ENCODE assay signal across 41 mouse cellular contexts in the genomic region with DNA sequence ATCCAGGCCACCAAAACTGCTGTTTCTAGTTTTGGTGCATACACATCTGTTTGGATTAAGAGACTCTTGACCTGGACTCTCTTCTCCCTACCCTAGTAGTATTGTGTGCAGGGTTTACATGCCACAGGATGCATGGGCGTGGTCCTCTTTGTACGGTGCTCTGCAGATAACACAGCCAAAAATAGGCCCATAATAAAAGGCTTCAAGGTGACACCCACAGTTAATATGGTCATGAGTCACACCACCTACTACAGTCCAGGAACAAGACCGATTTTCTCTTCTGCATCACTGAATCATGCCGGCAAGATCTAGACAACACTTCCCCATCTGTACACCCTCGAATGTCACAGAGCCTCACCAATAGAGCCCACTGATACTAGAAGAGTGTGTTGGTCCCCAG. TPM values are rescaled to one million over a fixed set of nuclear protein-coding genes. Genes with fewer than 3 reads are reported as not detected.
DNase-seq lines count a peak whose midpoint lies in the region; ATAC-seq and TF ChIP-seq lines count a peak whose summit lies in the region.
"Had no signal": no experiment of that assay in that cellular context is flagged by ENCODE, and none has a peak within 500 bp of the region (broad histone marks: within the 10 kb centered on the region; RNA-seq: fewer than 3 reads in every experiment).

No protein-coding gene starts in this region.

- no peak for TF ChIP-seq EP300 in heart, adult 2 months (IDR thresholded peaks at IDR 0.05; ENCODE audit: insufficient read depth, low read depth, low read length)

- H3K4me1 ChIP-seq in heart, adult 2 months (ENCODE audit: control insufficient read depth, insufficient read depth, low read length): no peaks in the 10 kb centered on the region; the same call in none of the 2 replicates
- H3K4me1 ChIP-seq: embryonic facial prominence, embryonic 13.5 days; forebrain, embryonic 10.5 days; forebrain, embryonic 15.5 days; heart, embryonic 10.5 days; megakaryocyte, embryonic 14.5 days; midbrain, embryonic 13.5 days; neural tube, embryonic 13.5 days; stomach, embryonic 15.5 days had no signal

- no peaks in the 10 kb centered on the region for H3K36me3 ChIP-seq in heart, adult 2 months (ENCODE audit: control insufficient read depth, insufficient read depth, low read length)
- H3K36me3 ChIP-seq: embryonic facial prominence, embryonic 13.5 days; forebrain, embryonic 10.5 days; forebrain, embryonic 15.5 days; heart, embryonic 10.5 days; liver, embryonic 12.5 days; midbrain, embryonic 13.5 days; neural tube, embryonic 13.5 days; stomach, embryonic 15.5 days had no signal

- no peak overlapping the region for H3K27ac ChIP-seq in heart, adult 2 months
- no peak overlapping the region for H3K27ac ChIP-seq in left cerebral cortex, adult 2 months
- no peak overlapping the region for H3K27ac ChIP-seq in gastrocnemius, adult 2 months
- H3K27ac ChIP-seq: embryonic facial prominence, embryonic 13.5 days; forebrain, embryonic 10.5 days; forebrain, embryonic 15.5 days; heart, embryonic 10.5 days; hindbrain, embryonic 14.5 days; liver, embryonic 12.5 days; midbrain, embryonic 13.5 days; neural tube, embryonic 13.5 days; stomach, embryonic 15.5 days had no signal

- H3K27me3 ChIP-seq in heart, adult 2 months (ENCODE audit: control insufficient read depth, insufficient read depth, low read length): no peaks in the 10 kb centered on the region
- H3K27me3 ChIP-seq: embryonic facial prominence, embryonic 13.5 days; forebrain, embryonic 15.5 days; liver, embryonic 12.5 days; midbrain, embryonic 13.5 days; neural tube, embryonic 13.5 days; stomach, embryonic 15.5 days had no signal

- H3K4me3 ChIP-seq in heart, adult 2 months: no peak overlapping the region
- no peak overlapping the region for H3K4me3 ChIP-seq in left cerebral cortex, adult 2 months
- H3K4me3 ChIP-seq in gastrocnemius, adult 2 months: no peak overlapping the region
- H3K4me3 ChIP-seq: embryonic facial prominence, embryonic 13.5 days; forebrain, embryonic 10.5 days; forebrain, embryonic 15.5 days; heart, embryonic 10.5 days; liver, embryonic 12.5 days; megakaryocyte, embryonic 14.5 days; midbrain, embryonic 13.5 days; neural tube, embryonic 13.5 days; stomach, embryonic 15.5 days had no signal

- H3K79me2 ChIP-seq in heart, adult 2 months (replicated peaks; ENCODE audit: control insufficient read depth, insufficient read depth, low read length): no peaks in the 10 kb centered on the region

- DNase-seq in adrenal gland, adult (ENCODE audit: inconsistent age in 2 of 2, low spot score in 1 of 2): peak; percentile 16 to 78
- no peak for DNase-seq in adrenal gland, postnatal 10 days
- peak; percentile 1 for DNase-seq in heart, adult 8-10 months (ENCODE audit: low spot score)
- DNase-seq in heart, adult 2 months: no peak
- peak; percentile 25 for DNase-seq in left cerebral cortex, adult 11 months (ENCODE audit: low spot score)
- DNase-seq in left cerebral cortex, adult 2 months (ENCODE audit: extremely low spot score in 1 of 2, low spot score in 2 of 2): no peak
- DNase-seq in gastrocnemius, adult 2 months: no peak
- DNase-seq: cerebellum, adult 18-20 months; cerebellum, postnatal 10 days; gastrocnemius, postnatal 36 days; kidney, adult 9 months; kidney, postnatal 10 days; left cerebral cortex, postnatal 4 days; liver, postnatal 0 days; lung, postnatal 4 days; retina, postnatal 1 day; right cerebral cortex, postnatal 14 days; thymus, adult 2 months had no signal

- no peak for TF ChIP-seq CTCF in heart, adult 2 months (IDR thresholded peaks at IDR 0.05)
- no peak for TF ChIP-seq CTCF in left cerebral cortex, adult 2 months (IDR thresholded peaks at IDR 0.05)
- TF ChIP-seq CTCF in gastrocnemius, adult 2 months (IDR thresholded peaks at IDR 0.05): no peak

- TF ChIP-seq POLR2A in heart, adult 2 months (IDR thresholded peaks at IDR 0.05; ENCODE audit: insufficient read depth, low read depth, low read length): no peak

- ATAC-seq in megakaryocyte-erythroid progenitor cell, adult 5-6 weeks (replicated peaks; ENCODE audit: low FRiP score, low TSS enrichment, poor library complexity, severe bottlenecking): no peak
- ATAC-seq: forebrain, embryonic 15.5 days; intestine, postnatal 0 days; liver, embryonic 12.5 days; liver, postnatal 0 days; lung, postnatal 0 days; midbrain, embryonic 13.5 days; Patski had no signal

- H3K9ac ChIP-seq in heart, adult 2 months (ENCODE audit: low read depth, low read length): no peak overlapping the region
- H3K9ac ChIP-seq: embryonic facial prominence, embryonic 13.5 days; forebrain, embryonic 15.5 days; hindbrain, embryonic 14.5 days; liver, embryonic 12.5 days; liver, postnatal 0 days; midbrain, embryonic 13.5 days; neural tube, embryonic 13.5 days; stomach, embryonic 15.5 days had no signal

- 43% methylated on average over 5 of the region's 5 CpGs for WGBS in heart, adult 2 months

- intact Hi-C loops in heart, adult 2 months (cut with DNase I): no loop called here
- intact Hi-C loops in left cerebral cortex, adult 2 months (cut with DNase I): no loop called here
- intact Hi-C loops in gastrocnemius, adult 2 months (cut with DNase I): no loop called here

RNA-seq across cellular contexts. Expression of a gene that starts 26.4 kb away (rescaled TPM):
- total RNA-seq in adrenal gland, postnatal 10 days (2021): not detected
- not detected for total RNA-seq in heart, adult 8-10 months (2022)
- total RNA-seq in heart, adult 2 months (2021): not detected
- not detected in 2 replicates for polyA plus RNA-seq in heart, adult 2 months (2012; rRNA removed)
- total RNA-seq in left cerebral cortex, adult 2 months (2021): 1 to 10 TPM in 1 of 2 experiments, under 1 TPM in 1; 0.91 to 3.2 TPM
- total RNA-seq in gastrocnemius, adult 2 months (2021): not detected
- total RNA-seq in megakaryocyte-erythroid progenitor cell, adult 5-6 weeks (2014; fragmentation: Nextera tagmentation): not detected in 2 replicates
- total RNA-seq in megakaryocyte-erythroid progenitor cell, adult 5-6 weeks (2017): not detected in 2 replicates
- total RNA-seq: common myeloid progenitor, adult 5-6 weeks; gastrocnemius, postnatal 36 days; hematopoietic stem cell, adult 5-6 weeks; MEL had no signal
- polyA plus RNA-seq: embryonic facial prominence, embryonic 13.5 days; forebrain, embryonic 10.5 days; forebrain, embryonic 15.5 days; heart, embryonic 10.5 days; hindbrain, embryonic 14.5 days; intestine, postnatal 0 days; liver, embryonic 12.5 days; liver, postnatal 0 days; lung, postnatal 0 days; midbrain, embryonic 13.5 days; neural tube, embryonic 13.5 days; Patski; small intestine, adult 2 months; stomach, embryonic 15.5 days had no signal

RNA-seq across cellular contexts. Expression of a gene that starts 49.5 kb away (rescaled TPM):
- total RNA-seq in adrenal gland, postnatal 10 days (2021): under 1 TPM in 1 of 2 experiments, not detected in 1; 0.06 TPM
- not detected for total RNA-seq in heart, adult 8-10 months (2022)
- total RNA-seq in heart, adult 2 months (2021): not detected
- not detected in 2 replicates for polyA plus RNA-seq in heart, adult 2 months (2012; rRNA removed)
- total RNA-seq in left cerebral cortex, adult 2 months (2021): 1 to 10 TPM; 1.2 to 2.0 TPM
- total RNA-seq in gastrocnemius, adult 2 months (2021): under 1 TPM; 0.20 to 0.77 TPM
- not detected in 2 replicates for total RNA-seq in megakaryocyte-erythroid progenitor cell, adult 5-6 weeks (2014; fragmentation: Nextera tagmentation)
- total RNA-seq in megakaryocyte-erythroid progenitor cell, adult 5-6 weeks (2017): not detected in 2 replicates
- total RNA-seq: common myeloid progenitor, adult 5-6 weeks; hematopoietic stem cell, adult 5-6 weeks; MEL had no signal
- polyA plus RNA-seq: embryonic facial prominence, embryonic 13.5 days; forebrain, embryonic 10.5 days; hindbrain, embryonic 14.5 days; lung, postnatal 0 days; midbrain, embryonic 13.5 days; Patski had no signal

RNA-seq across cellular contexts. Expression of a gene that starts 52.9 kb away (rescaled TPM):
- total RNA-seq in adrenal gland, postnatal 10 days (2021): not detected
- total RNA-seq in heart, adult 8-10 months (2022): not detected
- total RNA-seq in heart, adult 2 months (2021): not detected
- polyA plus RNA-seq in heart, adult 2 months (2012; rRNA removed): not detected in 2 replicates
- not detected for total RNA-seq in left cerebral cortex, adult 2 months (2021)
- not detected for total RNA-seq in gastrocnemius, adult 2 months (2021)
- not detected in 2 replicates for total RNA-seq in megakaryocyte-erythroid progenitor cell, adult 5-6 weeks (2014; fragmentation: Nextera tagmentation)
- total RNA-seq in megakaryocyte-erythroid progenitor cell, adult 5-6 weeks (2017): not detected in 2 replicates
- total RNA-seq: adrenal gland, adult 18-20 months; common myeloid progenitor, adult 5-6 weeks; gastrocnemius, adult 18-20 months; gastrocnemius, postnatal 36 days; hematopoietic stem cell, adult 5-6 weeks; layer of hippocampus, postnatal 10 days; left cerebral cortex, postnatal 4 days; MEL had no signal
- polyA plus RNA-seq: brain, embryonic 14.5 days; embryonic facial prominence, embryonic 13.5 days; forebrain, embryonic 10.5 days; forebrain, embryonic 15.5 days; heart, embryonic 10.5 days; hindbrain, embryonic 14.5 days; limb, embryonic 14.5 days; liver, embryonic 12.5 days; liver, postnatal 0 days; lung, postnatal 0 days; midbrain, embryonic 13.5 days; neural tube, embryonic 13.5 days; Patski; stomach, embryonic 15.5 days; thymus, adult 2 months had no signal

Comparison
In these comparisons a context has a peak if more than half of its experiments do, and no peak if none do; other contexts are left out.
1. DNase-seq: peak in adrenal gland, adult (2 of 2), heart, adult 8-10 months (single experiment) and left cerebral cortex, adult 11 months (single experiment); none in adrenal gland, postnatal 10 days (single experiment), heart, adult 2 months (0 of 2), left cerebral cortex, adult 2 months (0 of 2) and gastrocnemius, adult 2 months (single experiment).